Mouse (Mus musculus) left cerebral cortex, adult 18-20 months (tissue): ENCODE measurements around the gene Aig1. TPM values are rescaled to one million over a fixed set of nuclear protein-coding genes. Genes with fewer than 3 reads are reported as not detected.

ENCODE experiments used
- DNase-seq, 2 experiments: peaks; one replicate each; pipeline ENCODE4 v3.0.0; 2021 to 2022; ENCODE audit warnings: low spot score in 2 of 2, mixed read lengths in 1 of 2
- total RNA-seq, 2 experiments: library from RNA; stranded (reverse); gene quantifications; 2 replicates each; pipeline ENCODE4 v1.2.3; 2021

The Aig1 gene
- total RNA-seq, 2 experiments from 2014 or later = 56.5 to 70.5 TPM

GRCm38 (mm10) chr10:13855111-13855510, 13.7 kb downstream of the Aig1 start:
- DNase-seq = no peak

- no peak for DNase-seq
These were observed 18.7 kb downstream of the Aig1 start for GRCm38 (mm10) chr10:13850071-13850470.

- no peak for DNase-seq
These were observed 19.6 kb downstream of the Aig1 start for GRCm38 (mm10) chr10:13849205-13849604.

- DNase-seq = peak; percentile 64 to 69
These were observed 23.9 kb downstream of the Aig1 start for GRCm38 (mm10) chr10:13844864-13845263.

- no peak for DNase-seq
These were observed 25.0 kb downstream of the Aig1 start for GRCm38 (mm10) chr10:13843746-13844145.

- peak in 1 of 2 experiments; percentile 55 for DNase-seq
These were observed 25.9 kb downstream of the Aig1 start for GRCm38 (mm10) chr10:13842855-13843254.

GRCm38 (mm10) chr10:13838511-13839126, 30.2 kb downstream of the Aig1 start:
- DNase-seq = no peak

- no peak for DNase-seq
These were observed 30.9 kb downstream of the Aig1 start for GRCm38 (mm10) chr10:13837709-13838456.

- DNase-seq = no peak
These were observed 31.8 kb downstream of the Aig1 start for GRCm38 (mm10) chr10:13836956-13837355.

- DNase-seq = no peak
These were observed 32.9 kb downstream of the Aig1 start for GRCm38 (mm10) chr10:13835737-13836475.

GRCm38 (mm10) chr10:13834056-13834455, 34.7 kb downstream of the Aig1 start:
- DNase-seq = no peak

- DNase-seq = no peak
These were observed 35.7 kb downstream of the Aig1 start for GRCm38 (mm10) chr10:13833066-13833566.

GRCm38 (mm10) chr10:13832546-13833033, 36.2 kb downstream of the Aig1 start:
- no peak for DNase-seq

GRCm38 (mm10) chr10:13827150-13827549, 41.6 kb downstream of the Aig1 start:
- DNase-seq = no peak

GRCm38 (mm10) chr10:13813591-13813990, 55.2 kb downstream of the Aig1 start:
- no peak for DNase-seq

- DNase-seq = no peak
These were observed 60.5 kb downstream of the Aig1 start for GRCm38 (mm10) chr10:13808291-13808690.

GRCm38 (mm10) chr10:13806806-13807205, 62.0 kb downstream of the Aig1 start:
- no peak for DNase-seq

- no peak for DNase-seq
These were observed 67.5 kb downstream of the Aig1 start for GRCm38 (mm10) chr10:13801296-13801695.

- DNase-seq = no peak
These were observed 75.3 kb downstream of the Aig1 start for GRCm38 (mm10) chr10:13793458-13793857.

GRCm38 (mm10) chr10:13792788-13793187, 76.0 kb downstream of the Aig1 start:
- no peak for DNase-seq

- no peak for DNase-seq
These were observed 79.2 kb downstream of the Aig1 start for GRCm38 (mm10) chr10:13789604-13790003.

GRCm38 (mm10) chr10:13788057-13788456, 80.7 kb downstream of the Aig1 start:
- no peak for DNase-seq
